Mouse (Mus musculus) spleen, postnatal 36 days (tissue): ENCODE measurements around the gene Cfap298.

Experiments
- DNase-seq, 2 experiments: peaks; one replicate each; pipeline ENCODE4 v3.0.0; 2022; ENCODE audit warnings: low spot score in 2 of 2, mixed read lengths in 1 of 2

Cfap298 gene

GRCm38 (mm10) chr16:90934687-90935328 lies at the start of gene Cfap298:
Cfap298 (minus strand) TSS chr16:90935114.
- DNase-seq, result peak; percentile 88 to 90

- DNase-seq, result no peak
Measured at GRCm38 (mm10) chr16:90971004-90971403, 36.1 kb upstream of the Cfap298 start.

GRCm38 (mm10) chr16:90966241-90966640 lies 31.3 kb upstream of the Cfap298 start:
- no peak for DNase-seq

- DNase-seq, result peak; percentile 34 to 58
Measured at GRCm38 (mm10) chr16:90964302-90964701, 29.4 kb upstream of the Cfap298 start.

- DNase-seq, result no peak
Measured at GRCm38 (mm10) chr16:90963866-90964265, 29.0 kb upstream of the Cfap298 start.

- no peak for DNase-seq
Measured at GRCm38 (mm10) chr16:90963231-90963630, 28.3 kb upstream of the Cfap298 start.

GRCm38 (mm10) chr16:90958301-90959085 lies 23.6 kb upstream of the Cfap298 start:
- no peak for DNase-seq

- DNase-seq, result no peak
Measured at GRCm38 (mm10) chr16:90955494-90955893, 20.6 kb upstream of the Cfap298 start.

- no peak for DNase-seq
Measured at GRCm38 (mm10) chr16:90953770-90954169, 18.9 kb upstream of the Cfap298 start.

- DNase-seq, result no peak
Measured at GRCm38 (mm10) chr16:90953147-90953546, 18.2 kb upstream of the Cfap298 start.

- DNase-seq, result no peak
Measured at GRCm38 (mm10) chr16:90950354-90950963, 15.5 kb upstream of the Cfap298 start.

- DNase-seq, result no peak
Measured at GRCm38 (mm10) chr16:90946977-90947376, 12.1 kb upstream of the Cfap298 start.

- no peak for DNase-seq
Measured at GRCm38 (mm10) chr16:90941246-90941645, 6.3 kb upstream of the Cfap298 start.

GRCm38 (mm10) chr16:90934193-90934686 lies 674 bp downstream of the Cfap298 start:
- peak in 1 of 2 experiments; percentile 14 for DNase-seq

- no peak for DNase-seq
Measured at GRCm38 (mm10) chr16:90933534-90934176, 1.3 kb downstream of the Cfap298 start.

- no peak for DNase-seq
Measured at GRCm38 (mm10) chr16:90927446-90927845, 7.5 kb downstream of the Cfap298 start.

- DNase-seq, result peak in 1 of 2 experiments; percentile 16
Measured at GRCm38 (mm10) chr16:90925461-90925860, 9.5 kb downstream of the Cfap298 start.

GRCm38 (mm10) chr16:90924606-90925370 lies 10.1 kb downstream of the Cfap298 start:
- no peak for DNase-seq

- DNase-seq, result no peak
Measured at GRCm38 (mm10) chr16:90921471-90922159, 13.3 kb downstream of the Cfap298 start.

GRCm38 (mm10) chr16:90917156-90917555 lies 17.8 kb downstream of the Cfap298 start:
- no peak for DNase-seq
